Mouse (Mus musculus): ENCODE measurements around the gene Snx33. TPM values are rescaled to one million over a fixed set of nuclear protein-coding genes. Genes with fewer than 3 reads are reported as not detected.
"Not testable (repeated sequence)": the region's sequence is repeated elsewhere in the genome, so short reads cannot be mapped to it uniquely, and the experiment has no call there.

The Snx33 gene
- total RNA-seq, 4 experiments from 2014 or later = 9.8 to 11.6 (median 10.1) TPM

GRCm38 (mm10) chr9:56926025-56926360, 2.2 kb downstream of the Snx33 start:
- DNase-seq (ENCODE audit: low spot score in 2 of 2) = no peak

DNA sequence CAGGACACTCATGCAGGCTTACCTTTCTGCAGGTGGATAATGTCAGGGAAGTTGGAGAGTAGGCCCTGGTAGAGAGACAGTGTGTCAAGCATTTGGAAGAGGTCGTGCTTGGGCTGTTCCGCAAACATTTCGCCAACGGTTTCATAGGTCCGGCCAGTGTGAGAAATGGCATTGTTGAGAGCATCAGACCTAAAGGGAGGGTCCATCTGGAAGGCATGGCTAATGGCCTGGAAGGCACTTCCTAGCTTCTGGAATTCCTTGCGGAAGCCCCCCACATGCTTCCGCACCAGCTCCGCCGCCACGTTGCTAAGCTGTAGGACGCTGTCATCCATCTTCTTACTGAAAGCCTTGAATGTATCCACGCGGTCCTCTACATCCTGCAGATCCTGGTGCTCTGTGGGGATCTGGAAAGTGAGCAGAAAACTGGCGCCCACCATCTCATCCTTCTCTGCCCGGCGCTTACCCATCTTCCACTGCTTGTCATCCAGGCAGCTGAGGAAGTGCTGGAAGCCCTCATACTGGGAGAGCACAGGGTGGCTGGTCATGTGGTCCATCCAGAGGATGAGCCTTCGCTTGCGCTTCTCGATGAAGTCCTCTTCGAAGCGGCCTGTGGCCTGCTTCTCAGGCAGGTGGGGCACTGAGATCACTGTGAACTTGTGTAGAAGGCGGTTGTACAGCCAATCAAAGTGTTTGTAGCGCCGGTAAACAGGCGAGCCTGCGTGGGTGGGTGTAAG, 2.7 kb downstream of the Snx33 start:
- no peak for DNase-seq (ENCODE audit: low spot score in 2 of 2)

DNA sequence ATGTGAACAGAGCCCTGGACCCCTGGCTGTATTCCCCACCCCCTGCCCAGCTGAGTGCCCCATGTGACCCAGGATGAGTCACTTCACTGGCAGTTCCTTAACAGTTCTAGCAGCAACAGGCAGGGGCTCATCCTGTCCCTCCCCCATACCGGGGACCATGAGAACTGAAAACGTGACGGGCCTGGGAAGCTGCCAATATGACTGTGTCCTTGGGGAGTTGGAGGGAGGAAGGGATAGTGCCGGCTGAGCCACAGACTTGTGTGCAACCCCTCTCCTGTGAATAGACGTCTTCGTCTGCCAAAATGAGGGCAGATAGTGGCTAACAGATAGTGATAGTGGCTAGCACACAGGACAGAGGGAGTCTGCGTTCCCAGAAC, 3.5 kb downstream of the Snx33 start:
- DNase-seq (ENCODE audit: low spot score in 2 of 2) = peak; percentile 36 to 70

DNA sequence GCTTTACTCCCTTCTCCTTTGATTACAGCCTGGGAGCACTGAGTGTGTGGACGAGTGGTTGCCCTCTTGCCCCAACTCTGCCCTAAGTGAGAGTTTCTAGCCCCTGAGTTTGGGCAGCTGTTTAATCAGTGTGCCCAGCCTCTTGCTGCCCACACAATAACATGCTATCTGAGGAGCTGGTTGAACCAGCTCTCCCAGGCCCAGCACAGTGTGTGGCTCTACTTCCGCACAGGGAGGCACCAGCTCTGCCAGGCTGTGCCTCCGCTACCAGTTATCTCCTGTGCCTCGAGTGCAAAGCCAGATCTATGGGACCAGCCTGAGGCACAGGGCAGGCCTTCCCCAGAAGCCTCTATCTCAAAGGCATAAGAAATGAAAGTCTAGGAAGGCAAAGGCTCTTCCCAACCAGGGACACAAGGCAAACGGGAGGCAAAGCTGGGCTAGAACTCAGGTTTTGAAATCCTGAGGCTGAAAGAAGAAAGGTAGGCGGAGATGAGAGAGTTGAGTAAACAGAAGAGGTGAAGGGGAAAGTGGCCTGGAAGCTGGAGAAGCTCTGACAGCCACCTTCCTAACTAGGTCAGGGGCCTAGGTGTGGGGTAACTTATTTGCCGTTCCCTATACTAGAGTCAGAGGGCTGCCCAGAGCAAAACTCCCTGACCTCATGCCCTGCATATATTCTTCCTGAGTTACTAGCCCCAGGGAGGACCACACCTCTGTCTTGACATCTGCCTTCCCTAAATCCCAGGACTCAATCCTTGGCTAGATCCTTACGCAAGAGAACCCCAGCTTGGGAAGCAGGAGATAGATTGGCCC, 4.1 kb downstream of the Snx33 start:
- no peak for DNase-seq (ENCODE audit: low spot score in 2 of 2)

GRCm38 (mm10) chr9:56922746-56923145, 5.4 kb downstream of the Snx33 start:
- DNase-seq (ENCODE audit: low spot score in 2 of 2) = no peak

DNA sequence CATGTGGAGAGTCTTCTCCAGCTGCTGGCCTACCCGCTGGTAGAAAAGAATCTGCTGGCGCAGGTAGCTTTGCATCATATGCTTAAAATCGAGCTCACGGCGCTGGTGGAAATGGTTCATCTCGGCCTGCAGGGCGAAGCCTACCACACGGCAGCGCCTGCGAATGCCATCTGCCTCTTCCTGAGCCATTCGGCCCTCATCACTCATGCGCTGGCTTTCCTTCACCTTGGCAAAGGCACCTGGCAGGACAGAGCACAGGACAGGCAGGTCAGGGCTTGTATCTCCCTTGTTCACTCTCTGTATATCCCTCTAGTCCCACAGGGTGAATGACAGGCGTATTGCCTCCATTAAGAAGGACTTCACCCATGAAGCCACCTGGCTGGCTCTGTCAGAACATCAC, 9.7 kb downstream of the Snx33 start:
- no peak for DNase-seq (ENCODE audit: low spot score in 2 of 2)

DNA sequence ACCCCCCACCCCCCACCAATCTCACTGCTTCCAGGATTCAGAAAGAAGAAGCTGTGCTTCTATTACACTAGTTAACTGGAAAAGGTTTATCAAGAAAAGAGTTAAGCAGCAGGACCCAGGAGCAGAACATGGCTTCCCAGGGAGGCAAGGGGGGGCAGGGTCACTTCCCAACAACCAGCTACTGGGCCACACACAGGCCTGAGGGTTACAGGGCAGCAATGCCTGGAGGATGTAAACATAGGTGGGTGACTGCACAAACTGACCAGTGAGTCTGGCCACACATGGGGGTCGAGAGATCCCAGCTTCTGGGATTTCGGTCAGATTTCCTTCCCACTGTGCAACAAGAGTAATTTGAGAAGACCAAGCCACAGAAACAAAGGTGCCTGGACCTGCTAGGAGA, 11.0 kb downstream of the Snx33 start:
- no peak for DNase-seq (ENCODE audit: low spot score in 2 of 2)

DNA sequence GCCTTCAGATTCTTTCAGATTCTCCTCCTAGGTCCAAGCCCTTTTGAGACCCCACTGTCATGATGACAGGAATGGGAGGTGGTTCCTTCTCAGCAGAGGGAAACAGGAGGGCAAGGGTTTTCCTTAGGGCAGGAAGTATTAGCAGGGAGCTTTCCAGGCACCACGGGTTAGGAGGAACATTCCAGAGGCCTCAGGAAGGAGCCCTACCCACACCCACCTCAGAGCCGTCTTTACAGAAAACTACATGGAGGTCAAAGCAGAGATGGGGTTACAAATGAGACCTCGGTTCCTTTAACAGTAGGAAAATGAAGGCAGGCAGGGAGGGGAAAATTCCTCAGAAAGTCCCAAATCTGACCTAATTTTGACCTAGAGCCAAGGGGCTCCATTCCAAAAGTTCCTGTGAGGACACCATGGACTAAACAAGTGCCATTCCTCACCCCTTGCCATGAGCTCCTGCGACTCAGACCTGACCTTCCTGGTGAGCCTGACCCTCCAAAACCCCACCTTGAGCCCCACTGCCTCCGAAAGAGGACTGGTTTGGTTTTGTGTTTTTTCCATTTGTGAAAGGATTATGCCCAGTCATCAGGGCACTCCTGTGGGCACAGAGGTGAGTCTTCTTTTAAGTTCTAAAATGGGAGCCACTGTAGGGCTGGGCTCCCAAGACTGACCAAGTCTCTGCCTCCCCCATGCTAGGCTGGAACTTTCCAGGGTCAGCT, 12.3 kb downstream of the Snx33 start:
- no peak for DNase-seq (ENCODE audit: low spot score in 2 of 2)

- no peak for DNase-seq (ENCODE audit: low spot score in 2 of 2)
Measured at GRCm38 (mm10) chr9:56915116-56915515, 13.1 kb downstream of the Snx33 start.

DNA sequence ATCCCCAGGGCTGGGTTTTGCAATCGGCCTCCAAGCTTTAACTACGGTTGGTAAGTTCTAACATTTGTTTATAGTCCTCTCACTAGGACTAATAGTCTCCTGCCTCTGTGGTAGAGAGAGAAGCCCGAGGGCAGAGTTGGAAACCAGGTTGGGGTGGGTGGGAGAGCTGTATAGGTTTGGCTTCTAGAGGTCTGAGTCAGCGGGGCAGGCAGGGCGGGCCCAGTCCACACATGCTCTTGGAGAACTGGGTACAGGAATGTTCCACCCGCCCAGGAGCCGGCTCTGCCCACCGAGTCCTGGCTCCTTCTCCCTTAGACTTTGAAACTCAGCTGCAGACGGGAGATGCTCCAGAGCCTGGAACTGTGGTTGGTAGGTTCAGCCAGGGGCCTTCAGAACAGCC, 14.2 kb downstream of the Snx33 start:
- no peak for DNase-seq (ENCODE audit: low spot score in 2 of 2)

DNA sequence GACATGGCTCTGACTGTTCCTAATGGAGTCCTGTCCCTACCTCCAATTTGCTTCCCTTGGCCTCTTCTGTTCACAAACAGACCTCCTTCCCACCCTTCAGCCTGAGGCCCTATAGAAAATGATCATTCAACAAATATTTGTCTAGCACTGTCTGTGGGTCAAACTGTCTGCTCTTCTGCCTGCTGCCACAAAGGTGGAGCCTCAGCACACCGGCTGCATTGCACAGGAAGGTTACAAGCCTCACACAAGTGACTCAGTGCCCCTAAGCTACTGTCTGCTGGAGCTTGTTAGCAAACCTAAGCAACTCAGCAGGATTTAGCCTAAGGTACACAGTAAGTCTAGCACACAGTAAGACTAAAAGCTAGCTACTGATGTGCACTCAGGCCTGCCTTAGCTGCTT, 17.2 kb downstream of the Snx33 start:
- no peak for DNase-seq (ENCODE audit: low spot score in 2 of 2)

GRCm38 (mm10) chr9:56909991-56910390, 18.2 kb downstream of the Snx33 start:
- DNase-seq (ENCODE audit: low spot score in 2 of 2) = not testable (repeated sequence)

DNA sequence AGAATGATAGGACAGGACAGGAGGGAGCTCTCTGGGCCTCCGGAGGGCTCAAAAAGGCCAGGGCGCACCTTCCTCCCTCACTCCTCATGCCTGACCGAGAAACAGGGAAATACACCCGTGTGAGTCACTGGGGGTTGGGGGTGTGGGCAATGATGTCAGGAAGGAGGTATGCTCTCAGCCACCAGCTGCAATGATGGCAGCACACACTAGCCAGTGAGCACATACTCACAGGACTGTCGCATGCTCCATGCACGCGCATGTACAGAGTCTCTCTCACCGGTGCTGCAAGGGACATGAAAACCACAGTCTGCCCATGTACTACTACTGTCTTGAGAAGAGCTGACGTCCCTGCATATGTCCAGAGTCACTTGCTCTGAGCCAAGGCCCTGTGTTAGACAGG, 20.6 kb downstream of the Snx33 start:
- DNase-seq (ENCODE audit: low spot score in 2 of 2) = no peak

GRCm38 (mm10) chr9:56903662-56904061, 24.5 kb downstream of the Snx33 start:
- DNase-seq (ENCODE audit: low spot score in 2 of 2) = no peak

DNA sequence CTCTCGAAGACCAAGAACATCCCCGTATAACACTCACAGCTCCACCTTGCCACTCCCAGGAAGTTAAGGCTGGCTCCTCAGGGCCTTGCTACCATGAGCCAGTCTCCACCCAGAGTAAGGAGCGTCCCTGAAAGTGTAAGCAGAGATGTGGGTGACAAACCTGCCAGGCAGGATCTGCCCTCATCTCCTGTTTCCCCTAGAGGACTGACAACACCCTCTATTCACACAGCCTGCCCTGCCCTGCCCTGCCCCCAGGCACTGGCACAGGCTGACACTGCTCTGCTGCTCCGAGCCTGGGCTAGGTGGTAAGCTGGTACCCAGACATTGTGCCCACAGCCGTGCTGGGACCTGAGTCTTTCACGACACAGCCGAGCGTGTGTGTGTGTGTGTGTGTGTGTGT, 27.0 kb downstream of the Snx33 start:
- DNase-seq (ENCODE audit: low spot score in 2 of 2) = no peak

GRCm38 (mm10) chr9:56900571-56900970, 27.6 kb downstream of the Snx33 start:
- no peak for DNase-seq (ENCODE audit: low spot score in 2 of 2)

GRCm38 (mm10) chr9:56900060-56900459, 28.1 kb downstream of the Snx33 start:
- no peak for DNase-seq (ENCODE audit: low spot score in 2 of 2)

DNA sequence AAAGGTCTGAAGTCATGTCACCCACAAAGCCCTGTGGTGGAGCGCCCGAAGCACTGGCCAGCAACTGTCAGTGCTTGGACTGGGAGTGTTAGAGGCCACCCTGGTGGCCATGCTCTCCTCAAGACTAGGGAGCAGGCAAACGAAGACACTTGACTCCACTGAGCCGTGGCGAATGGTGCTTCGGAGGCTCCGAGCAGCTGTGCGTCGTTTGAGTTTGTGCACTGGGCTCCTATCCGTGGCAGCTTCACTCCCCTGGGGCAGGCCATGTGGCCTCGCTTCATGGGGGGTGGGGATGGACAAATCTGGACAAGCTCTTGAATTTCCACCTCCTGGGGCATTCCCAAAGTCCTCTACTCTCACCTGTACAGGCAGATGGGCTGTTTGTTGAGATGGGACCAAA, 28.8 kb downstream of the Snx33 start:
- no peak for DNase-seq (ENCODE audit: low spot score in 2 of 2)

DNA sequence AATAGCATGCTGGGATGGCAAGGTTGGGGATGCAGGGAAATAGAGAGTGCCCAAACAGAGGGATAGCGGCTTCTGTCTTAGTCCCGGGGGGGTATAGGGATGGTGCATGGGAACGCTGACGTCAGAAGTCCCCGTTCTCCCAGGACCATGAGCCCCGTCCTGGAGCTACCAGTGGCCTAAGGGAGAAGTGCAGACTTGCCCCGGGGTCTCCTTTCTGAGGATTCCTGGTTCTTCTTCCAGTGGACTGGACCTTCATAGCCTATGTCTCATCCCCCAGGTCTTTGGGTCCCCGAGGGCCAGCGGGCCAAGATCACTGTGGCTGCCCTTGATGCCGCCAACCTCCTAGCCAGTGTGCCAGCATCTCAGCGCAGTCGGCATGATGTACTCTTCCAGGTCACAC, 31.4 kb downstream of the Snx33 start:
- no peak for DNase-seq (ENCODE audit: low spot score in 2 of 2)

GRCm38 (mm10) chr9:56894006-56894405, 34.2 kb downstream of the Snx33 start:
- no peak for DNase-seq (ENCODE audit: low spot score in 2 of 2)

GRCm38 (mm10) chr9:56893313-56893712, 34.9 kb downstream of the Snx33 start:
- DNase-seq (ENCODE audit: low spot score in 2 of 2) = no peak

- DNase-seq (ENCODE audit: low spot score in 2 of 2) = no peak
Measured at GRCm38 (mm10) chr9:56892111-56892510, 36.1 kb downstream of the Snx33 start.

Measured in layer of hippocampus, adult 8-10 months (tissue).